Mouse (Mus musculus) thymus, postnatal 4 days (tissue): ENCODE data around the gene Dcaf4.

Experiments
- DNase-seq: peaks from one replicate; pipeline ENCODE4 v3.0.0; 2021

Gene Dcaf4

DNA sequence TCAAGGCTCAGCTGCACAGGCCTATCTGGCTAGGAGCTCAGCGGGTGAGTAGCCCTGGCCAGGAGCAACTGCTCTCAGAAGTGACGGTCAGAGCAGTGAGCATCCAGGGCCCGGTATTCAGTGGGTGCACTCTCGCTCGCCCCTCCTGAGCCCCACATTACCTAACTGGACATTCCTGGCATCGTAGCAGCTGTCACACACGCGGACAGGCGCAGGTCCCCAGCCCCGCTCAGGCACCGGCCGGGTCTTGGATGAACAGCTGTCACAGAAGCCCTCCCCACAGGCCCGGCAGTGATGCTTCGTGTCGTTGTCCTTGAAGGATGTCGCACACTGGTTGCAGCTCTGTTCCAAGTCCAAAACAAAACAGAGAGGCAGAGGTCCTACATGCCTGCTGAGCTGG lies 31.0 kb downstream of the Dcaf4 start:
- DNase-seq: no peak

DNA sequence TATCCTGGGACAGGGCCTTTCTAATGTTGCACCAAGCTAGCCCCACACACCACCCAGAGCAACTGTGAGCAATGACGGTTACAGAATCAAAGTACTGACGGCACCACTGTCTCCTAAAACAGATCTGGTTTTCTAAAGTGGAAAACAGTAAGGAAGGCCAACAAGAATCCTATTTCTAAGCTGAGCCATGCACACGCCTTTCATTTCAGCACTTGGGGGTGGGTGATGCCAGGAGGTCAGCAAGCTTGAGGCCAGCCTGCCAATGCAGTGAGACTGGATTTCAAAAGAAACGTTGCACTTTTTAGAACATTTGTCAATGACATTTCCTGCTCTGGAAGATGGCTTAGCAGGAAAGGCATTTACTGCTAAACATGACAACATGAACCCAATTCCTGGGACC lies 33.5 kb downstream of the Dcaf4 start:
- no peak for DNase-seq

DNA sequence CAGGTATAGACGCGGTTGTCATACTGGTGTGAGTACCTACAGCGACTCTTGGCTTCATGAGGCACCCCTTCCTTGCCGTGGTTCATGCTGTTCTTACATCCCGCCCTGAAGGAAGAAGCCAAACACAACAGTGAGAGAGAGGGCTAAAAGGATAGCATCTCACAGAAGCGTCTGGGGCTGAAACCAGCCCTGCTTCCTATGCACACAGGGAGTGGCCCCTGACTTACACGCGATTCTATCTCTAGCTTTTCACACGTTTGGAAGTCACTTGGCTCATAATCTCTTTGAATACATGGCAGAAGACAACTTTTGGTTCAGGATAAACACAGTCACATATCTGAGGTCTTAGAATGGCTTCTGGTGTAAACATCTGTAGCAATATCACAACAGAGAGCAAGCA lies 35.3 kb downstream of the Dcaf4 start:
- no peak for DNase-seq

DNA sequence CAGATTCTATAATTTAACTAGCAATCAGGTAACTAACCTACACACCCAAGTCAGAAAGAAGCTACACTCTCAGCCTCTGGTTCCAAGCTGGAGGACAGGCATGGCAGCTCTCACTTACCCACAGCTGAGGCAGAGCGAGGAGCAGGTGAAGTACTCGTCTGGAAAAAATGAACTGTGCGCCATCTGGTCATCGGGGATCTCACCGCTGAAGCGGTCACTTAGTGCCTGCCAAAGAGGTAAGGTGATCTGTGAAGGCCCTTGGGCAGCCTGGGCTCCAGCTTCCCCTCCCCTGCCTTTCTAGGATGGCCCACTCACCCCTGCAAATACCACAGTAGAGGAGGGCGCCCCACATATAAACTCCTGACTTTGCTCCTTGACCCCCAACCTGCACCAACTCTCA lies 38.2 kb downstream of the Dcaf4 start:
- no peak for DNase-seq

DNA sequence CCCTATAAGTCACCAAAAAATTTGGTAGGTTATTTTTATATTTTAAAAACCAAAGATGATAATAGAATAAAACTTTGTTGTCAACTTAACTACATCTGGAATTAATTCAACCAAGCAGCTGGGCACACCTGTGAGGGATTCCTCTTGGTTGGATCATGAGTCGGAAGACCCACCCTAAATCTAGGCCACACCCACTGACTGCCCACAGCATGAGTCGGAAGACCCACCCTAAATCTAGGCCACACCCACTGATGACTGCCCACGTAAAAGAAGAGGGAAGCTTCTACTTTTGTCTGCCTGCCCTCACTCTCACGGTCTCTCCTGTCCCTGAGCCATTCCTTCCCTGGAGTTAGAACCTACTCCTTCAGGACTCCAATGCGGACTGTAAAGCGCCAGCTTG lies 39.9 kb downstream of the Dcaf4 start:
- no peak for DNase-seq

DNA sequence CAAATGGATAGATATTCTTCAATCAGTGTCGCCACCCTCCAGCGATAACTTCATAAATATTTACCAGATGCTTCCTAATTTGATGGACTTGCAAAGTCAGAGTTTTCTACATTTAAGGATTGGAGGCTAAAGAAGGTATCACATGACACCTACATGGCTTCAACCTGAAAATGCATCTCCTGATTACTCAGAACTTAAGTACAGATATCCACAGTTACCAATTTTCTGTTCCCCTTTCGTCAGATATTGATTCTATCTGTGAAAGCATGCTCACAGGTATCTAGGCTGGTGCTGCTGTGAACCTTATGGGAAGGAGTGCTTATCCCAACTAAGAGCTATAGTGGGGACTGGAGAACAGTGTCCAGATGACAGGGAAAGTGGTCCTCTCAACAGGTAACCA lies 42.3 kb downstream of the Dcaf4 start:
- no peak for DNase-seq

DNA sequence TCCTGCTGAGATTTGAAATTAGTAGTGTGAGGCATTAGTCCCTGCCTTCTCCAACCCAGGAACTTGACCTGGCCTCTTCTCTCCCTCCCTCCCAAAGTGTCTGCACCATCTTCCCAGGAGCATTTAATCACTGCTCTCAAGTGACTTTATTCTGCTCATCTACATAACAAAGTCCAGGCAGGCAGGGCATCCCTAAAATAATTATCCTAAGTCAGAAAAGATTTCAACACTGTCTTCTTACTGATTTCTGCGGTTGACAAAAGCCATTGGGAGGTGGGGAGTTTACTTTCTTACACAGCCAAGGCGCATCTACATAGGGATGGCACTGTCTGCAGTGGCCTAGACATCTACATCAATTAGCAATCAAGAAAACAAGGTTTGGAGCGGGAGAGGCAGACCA lies 49.6 kb downstream of the Dcaf4 start:
- no peak for DNase-seq

DNA sequence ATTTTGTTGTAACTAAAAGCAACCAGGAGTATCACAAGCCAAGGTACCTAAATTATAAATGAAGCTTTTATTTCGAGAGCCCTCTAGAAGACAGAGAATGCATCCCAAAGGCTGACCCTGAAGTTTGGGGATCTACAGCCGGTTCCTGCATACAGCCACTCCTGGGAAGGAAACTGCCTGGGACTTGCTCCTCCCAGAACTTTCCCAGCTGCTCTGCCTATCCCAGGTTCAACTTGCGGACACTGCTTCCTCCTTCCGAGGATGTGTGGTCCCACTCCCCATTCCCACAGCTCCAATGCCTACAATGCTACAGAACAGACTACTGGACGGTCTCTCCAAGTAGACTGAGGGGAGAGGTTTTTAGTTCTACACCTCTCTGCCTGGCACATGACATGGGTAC lies 52.5 kb downstream of the Dcaf4 start:
- DNase-seq: no peak

DNA sequence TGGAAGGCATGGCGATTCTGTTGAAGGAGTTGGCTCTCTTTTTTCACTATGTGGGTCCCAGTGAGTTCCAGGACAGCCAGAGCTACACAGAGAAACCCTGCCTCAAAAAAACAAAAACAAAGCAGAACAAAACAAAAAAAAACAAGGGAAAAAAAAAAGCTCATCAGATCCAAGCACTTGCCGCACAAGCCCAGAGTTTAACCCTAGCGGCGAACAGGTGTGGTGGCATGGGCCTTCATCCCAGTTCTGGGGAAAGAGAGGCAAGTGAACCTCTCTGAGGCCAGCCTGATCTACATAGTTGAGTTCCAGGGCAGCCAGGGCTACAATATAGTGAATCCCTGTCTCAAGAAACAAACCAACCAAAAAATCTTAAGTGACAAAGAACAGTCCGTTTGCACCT lies 57.2 kb downstream of the Dcaf4 start:
- DNase-seq: no peak

DNA sequence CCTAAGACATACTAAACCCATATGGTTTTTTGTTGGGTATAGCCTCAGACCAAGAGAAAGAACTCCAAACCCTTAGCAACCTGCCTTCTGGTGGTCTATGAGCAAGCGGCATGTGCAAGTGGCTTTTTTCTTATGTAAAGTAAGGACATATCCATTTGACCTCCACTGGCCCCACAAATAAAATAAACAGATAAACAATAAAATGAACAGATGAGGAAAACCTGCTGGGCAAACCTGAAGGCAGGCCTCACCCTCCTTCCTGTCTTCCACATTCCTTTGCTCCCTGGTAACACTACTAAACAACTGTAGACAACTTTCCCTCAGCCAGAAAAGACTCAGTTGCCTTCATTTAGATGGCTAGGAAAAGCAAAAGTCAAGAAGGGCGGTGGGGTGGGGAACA lies 58.1 kb downstream of the Dcaf4 start:
- no peak for DNase-seq

DNA sequence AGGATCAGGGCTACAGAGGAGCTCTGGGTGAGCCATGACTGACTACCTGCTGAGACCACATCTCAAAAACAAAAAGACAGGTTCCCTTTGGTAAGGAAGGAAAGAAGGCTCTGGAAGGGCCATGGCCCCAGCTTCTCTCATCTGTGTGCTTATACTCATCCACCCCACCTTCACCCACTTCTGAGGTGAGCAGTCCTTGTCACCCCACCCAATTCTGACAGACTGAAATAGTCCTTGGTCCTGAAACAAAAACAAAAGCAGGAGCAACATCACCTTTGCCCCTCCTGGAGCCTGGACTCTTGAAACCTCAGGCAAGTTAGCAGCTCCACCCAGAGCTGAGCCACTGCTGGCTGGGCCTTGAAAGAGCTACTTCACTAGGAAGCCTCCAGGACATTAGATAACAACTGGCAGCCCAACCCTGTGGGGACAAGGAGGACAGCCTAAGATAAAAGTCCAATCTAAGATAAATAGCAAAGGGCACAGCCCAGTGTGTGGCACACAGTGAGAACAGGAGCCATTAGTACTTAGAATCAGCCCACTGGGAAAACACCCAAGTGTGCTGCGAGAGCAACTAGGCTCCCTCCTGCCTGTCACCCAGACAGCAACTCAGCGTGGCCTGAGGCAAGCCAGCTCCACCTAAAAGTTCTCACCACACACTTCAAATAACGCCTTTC lies 58.8 kb downstream of the Dcaf4 start:
- DNase-seq: no peak

DNA sequence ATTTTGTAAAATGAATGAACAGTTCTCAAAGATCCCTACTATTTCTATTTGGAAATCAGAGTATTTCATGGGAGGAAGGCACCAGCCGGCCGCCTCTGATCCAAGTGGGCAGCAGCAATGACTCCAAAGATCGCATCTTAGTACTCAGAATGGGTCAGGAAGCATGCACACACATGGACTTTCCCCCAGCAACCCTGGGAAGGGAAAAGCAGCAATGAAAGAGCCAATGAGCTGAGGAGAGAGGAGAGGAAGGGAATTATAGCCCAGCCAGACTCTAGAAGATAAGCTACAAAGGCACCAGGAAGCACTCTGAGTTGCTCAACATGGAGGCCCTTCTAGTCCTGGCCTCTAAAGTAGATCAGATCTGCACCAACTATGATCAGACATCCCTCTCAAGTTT lies 60.0 kb downstream of the Dcaf4 start:
- DNase-seq: no peak

DNA sequence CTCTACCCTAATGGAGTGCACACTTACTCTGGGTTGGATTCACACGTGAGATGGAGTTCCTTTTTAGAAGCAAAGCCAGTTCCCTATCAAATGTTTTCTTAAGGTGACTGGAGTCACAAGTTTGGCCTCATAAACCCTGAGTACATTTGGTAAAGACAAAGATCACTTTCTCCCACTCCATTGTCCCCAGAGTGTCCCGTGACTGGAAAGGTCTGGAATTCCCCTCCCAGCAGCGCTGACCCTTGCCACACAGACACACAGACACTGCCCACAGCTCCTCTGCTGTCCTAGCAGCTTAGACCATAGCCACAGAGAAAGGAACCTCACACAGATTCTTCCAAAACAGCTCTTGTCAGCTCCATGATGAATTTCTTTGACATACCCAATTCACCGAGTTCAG lies 61.8 kb downstream of the Dcaf4 start:
- no peak for DNase-seq

DNA sequence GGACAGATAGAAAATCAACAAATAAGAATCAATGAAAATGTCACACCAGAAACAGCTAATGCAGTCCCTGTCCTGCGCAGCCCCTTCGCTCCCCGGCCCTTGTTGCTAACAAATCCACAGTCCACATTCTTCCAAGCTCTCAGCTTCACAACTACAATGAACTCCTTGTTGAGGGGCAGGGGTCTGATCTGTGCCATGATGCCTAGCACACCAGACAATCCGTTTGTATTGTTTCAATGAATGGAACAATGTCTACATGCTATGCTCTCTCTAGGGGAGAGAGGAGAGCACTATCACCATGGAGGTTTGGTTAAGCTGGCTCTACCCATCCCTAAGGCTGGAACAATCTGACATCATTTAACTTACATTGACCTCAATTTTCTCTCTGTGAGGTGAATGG lies 62.5 kb downstream of the Dcaf4 start:
- no peak for DNase-seq

DNA sequence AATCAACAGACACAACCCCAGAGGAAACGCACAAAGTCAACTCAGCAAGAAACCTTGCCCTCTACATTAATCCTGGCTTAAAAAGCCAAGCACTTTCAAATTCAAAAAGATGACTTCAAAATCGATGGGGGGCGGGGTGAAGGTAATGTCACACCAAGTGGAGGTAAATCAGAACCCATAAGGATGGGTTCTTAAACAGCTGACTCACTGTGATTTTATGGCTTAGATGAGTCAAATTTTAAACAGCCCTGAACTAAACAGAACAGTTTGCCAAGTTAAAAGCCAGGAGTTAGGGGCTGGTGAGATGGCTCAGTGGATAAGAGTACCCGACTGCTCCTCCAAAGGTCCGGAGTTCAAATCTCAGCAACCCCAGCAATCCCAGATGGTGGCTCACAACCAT lies 66.4 kb downstream of the Dcaf4 start:
- DNase-seq: no peak
